Mouse (Mus musculus) cortical plate, adult 2 months (tissue): ENCODE results near the gene Gab2. TPM values are rescaled to one million over a fixed set of nuclear protein-coding genes. Genes with fewer than 3 reads are reported as not detected.

Experiments
- H3K27ac ChIP-seq: fragments of 200-500 bp; 2 replicates; pipeline ENCODE4 v1.5.1; 2012; ENCODE audit warnings: low read length, control low read depth, inconsistent platforms; ENCODE audit not compliant: insufficient read depth
- H3K4me1 ChIP-seq: fragments of 200-500 bp; 2 replicates; pipeline ENCODE4 v1.6.1; 2011; ENCODE audit warnings: low read length; ENCODE audit not compliant: control insufficient read depth, insufficient read depth
- H3K4me3 ChIP-seq: fragments of 200-500 bp; 2 replicates; pipeline ENCODE4 v1.5.1; 2011; ENCODE audit warnings: mild to moderate bottlenecking, low read length, control low read depth; ENCODE audit not compliant: insufficient read depth
- CTCF ChIP-seq: fragments of 200-500 bp; IDR thresholded peaks from 2 replicates; pipeline ENCODE4 v1.5.1; 2011; ENCODE audit warnings: mild to moderate bottlenecking, control low read depth, low read length; ENCODE audit not compliant: insufficient read depth; ENCODE audit errors: extremely low read depth
- POLR2A ChIP-seq: fragments of 200-500 bp; IDR thresholded peaks from 2 replicates; pipeline ENCODE4 v1.6.1; 2011; ENCODE audit warnings: mild to moderate bottlenecking, low read length, control low read depth; ENCODE audit not compliant: insufficient read depth; ENCODE audit errors: extremely low read depth
- polyA plus RNA-seq: library from polyadenylated mRNA; depleted of rRNA; stranded (reverse); fragments of >200 nt; gene quantifications from 2 replicates; pipeline ENCODE4 v1.2.3, GENCODE M21; 2012; rRNA removed

Gab2 gene
- polyA plus RNA-seq, result 10.1 and 11.0 TPM in 2 replicates

DNA sequence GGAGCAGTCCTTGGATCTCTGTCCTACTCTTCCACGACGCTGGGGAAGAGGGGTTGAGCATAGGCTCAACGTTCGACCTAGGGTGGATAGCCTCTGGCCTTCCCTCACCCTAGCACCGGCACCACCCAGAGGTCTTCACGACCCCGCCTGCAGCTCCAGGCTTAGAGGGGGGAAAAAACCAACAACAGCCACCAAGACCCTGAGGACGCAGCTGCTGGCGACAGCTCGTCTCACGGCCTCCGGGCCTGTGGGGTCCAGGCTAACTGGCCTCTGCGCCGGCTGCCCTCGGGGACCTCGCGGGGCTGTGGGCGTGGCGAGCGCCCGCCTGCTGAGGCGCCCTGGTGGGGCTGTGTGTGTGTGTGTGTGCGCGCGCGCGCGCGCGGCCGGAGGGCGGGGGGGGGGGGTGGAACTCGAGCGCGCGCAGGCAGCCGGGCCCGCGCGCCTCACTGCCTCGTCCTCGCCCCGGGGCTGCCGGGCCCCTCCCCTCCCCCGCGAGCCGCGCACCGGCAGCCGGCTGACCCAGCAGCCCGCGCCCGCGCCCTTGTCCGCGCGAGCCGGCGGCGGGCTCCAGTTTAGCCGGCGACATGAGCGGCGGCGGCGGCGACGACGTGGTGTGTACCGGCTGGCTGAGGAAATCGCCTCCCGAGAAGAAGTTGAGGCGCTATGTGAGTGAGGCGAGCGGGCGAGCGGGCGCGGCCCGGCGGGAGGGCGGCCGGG is at the start of gene Gab2:
Gab2 (plus strand) TSS at position 345 of the 717 bp plus-strand sequence.
- Histone ChIP-seq H3K4me3 (peak within 1 kb of the TSS; percentile 59), H3K27ac (peak within 1 kb of the TSS; percentile 78; the same call in 1 of the 2 replicates), H3K4me1 (no peaks in the 10 kb centered on the region)
- TF ChIP-seq POLR2A (no peak), CTCF (no peak)

- Histone ChIP-seq H3K27ac (no peak overlapping the region), H3K4me3 (no peak overlapping the region), H3K4me1 (no peaks in the 10 kb centered on the region)
- TF ChIP-seq POLR2A (no peak), CTCF (no peak)
Measured at GRCm38 (mm10) chr7:97032412-97032811, 49.0 kb upstream of the Gab2 start.

DNA sequence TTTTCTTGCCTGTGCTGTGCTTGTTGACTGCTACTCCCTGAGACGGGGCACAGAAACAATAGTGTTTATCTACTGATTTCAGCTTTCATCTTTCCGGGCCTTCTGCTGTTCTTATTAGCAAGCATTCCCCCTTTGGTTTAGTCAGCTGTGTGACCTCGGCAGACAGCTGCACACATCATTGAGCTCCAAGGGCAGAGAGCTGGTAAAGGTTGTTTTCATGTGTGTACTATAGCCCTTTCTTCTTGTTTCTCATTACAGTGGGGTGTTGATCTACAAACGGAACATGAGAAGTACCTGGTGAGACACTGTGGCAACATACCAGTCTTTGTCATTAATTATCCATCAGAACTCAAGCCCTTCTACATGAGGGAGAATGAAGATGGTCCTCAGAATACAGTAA is 41.7 kb upstream of the Gab2 start:
- Histone ChIP-seq H3K27ac (no peak overlapping the region), H3K4me3 (no peak overlapping the region)

GRCm38 (mm10) chr7:97041868-97042449 is 39.4 kb upstream of the Gab2 start:
- H3K4me1 ChIP-seq, result no peaks in the 10 kb centered on the region
- H3K4me3 ChIP-seq, result no peak overlapping the region
- H3K27ac ChIP-seq, result no peak overlapping the region
- no peak for TF ChIP-seq CTCF

More for the DNA sequence above, 41.7 kb upstream of the Gab2 start:
- no peaks in the 10 kb centered on the region for H3K4me1 ChIP-seq
- TF ChIP-seq CTCF (no peak), POLR2A (no peak)

GRCm38 (mm10) chr7:97042981-97043380 is 38.4 kb upstream of the Gab2 start:
- Histone ChIP-seq H3K27ac (no peak overlapping the region), H3K4me3 (no peak overlapping the region), H3K4me1 (no peaks in the 10 kb centered on the region)
- TF ChIP-seq CTCF (no peak), POLR2A (no peak)

- no peak overlapping the region for H3K4me3 ChIP-seq
- TF ChIP-seq CTCF (no peak), POLR2A (no peak)
- no peak overlapping the region for H3K27ac ChIP-seq
- H3K4me1 ChIP-seq, result no peaks in the 10 kb centered on the region
Measured at GRCm38 (mm10) chr7:97060966-97061365, 20.4 kb upstream of the Gab2 start.

DNA sequence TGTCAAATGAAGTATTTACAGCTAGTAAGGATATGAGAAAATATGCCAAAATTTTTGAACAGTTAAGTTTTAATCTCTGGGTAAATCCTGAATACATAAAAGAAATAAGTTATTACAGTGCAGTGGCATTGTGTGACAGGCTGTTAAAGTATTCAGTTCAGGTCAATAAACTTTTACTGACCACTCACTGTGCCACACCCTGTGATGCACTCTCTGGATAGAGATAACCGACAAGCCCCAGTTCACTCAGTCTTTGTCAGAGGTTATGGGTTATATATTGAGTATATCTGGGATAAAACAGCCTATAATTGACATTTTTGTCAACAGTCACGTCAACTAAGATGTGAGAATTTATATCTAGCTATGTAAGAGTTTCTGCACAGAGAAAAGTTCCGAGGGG is 9.9 kb upstream of the Gab2 start:
- Histone ChIP-seq H3K27ac (no peak overlapping the region), H3K4me3 (no peak overlapping the region), H3K4me1 (no peaks in the 10 kb centered on the region)
- TF ChIP-seq POLR2A, result no peak
- no peak for TF ChIP-seq CTCF

- Histone ChIP-seq H3K4me3 (no peak overlapping the region), H3K27ac (no peak overlapping the region)
- TF ChIP-seq CTCF, result no peak
- no peak for TF ChIP-seq POLR2A
Measured at GRCm38 (mm10) chr7:97072061-97072460, 9.3 kb upstream of the Gab2 start.

DNA sequence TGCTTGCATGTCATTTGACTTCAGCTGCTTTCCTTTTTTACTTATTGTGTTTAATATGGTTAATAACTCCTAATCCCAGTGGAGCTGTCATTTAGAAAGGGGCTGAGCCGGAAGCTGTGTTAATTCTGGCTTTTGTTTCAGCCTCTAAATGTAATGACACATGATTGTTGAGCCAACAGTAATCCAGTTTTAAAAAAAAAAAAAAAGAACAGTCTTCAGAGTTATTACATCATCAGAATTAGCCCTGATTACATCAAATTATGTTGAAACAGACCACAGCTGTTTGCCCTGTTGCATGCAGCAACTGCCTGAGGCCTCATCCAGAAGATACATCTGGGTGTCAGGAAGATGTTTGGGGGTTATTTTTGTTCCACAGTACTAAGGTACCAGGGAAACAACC is 6.4 kb upstream of the Gab2 start:
- TF ChIP-seq CTCF, result no peak
- TF ChIP-seq POLR2A, result no peak
- Histone ChIP-seq H3K4me3 (no peak overlapping the region), H3K4me1 (no peaks in the 10 kb centered on the region), H3K27ac (no peak overlapping the region)

More at GRCm38 (mm10) chr7:97072061-97072460, 9.3 kb upstream of the Gab2 start:
- H3K4me1 ChIP-seq, result no peaks in the 10 kb centered on the region

- Histone ChIP-seq H3K27ac (no peak overlapping the region), H3K4me3 (no peak overlapping the region), H3K4me1 (no peaks in the 10 kb centered on the region)
- TF ChIP-seq POLR2A (no peak), CTCF (no peak)
Measured at GRCm38 (mm10) chr7:97076977-97077376, 4.4 kb upstream of the Gab2 start.
